Mouse (Mus musculus) lung, embryonic 15.5 days (tissue): ENCODE measurements around the gene Atp6v0d1. TPM values are rescaled to one million over a fixed set of nuclear protein-coding genes. Genes with fewer than 3 reads are reported as not detected.

Experiments
- ATAC-seq: fragments of 200-750 bp; cut with Nextera tagmentation; 2 replicates; pipeline ENCODE4 v1.8.0; 2017; ENCODE audit warnings: moderate number of reproducible peaks, borderline replicate concordance; ENCODE audit not compliant: low FRiP score, low TSS enrichment; ENCODE audit errors: extremely low read depth
- H3K27ac ChIP-seq: fragments of 300-500 bp; sonication (generic); 2 replicates; pipeline ENCODE4 v1.5.1; 2015; ENCODE audit warnings: moderate library complexity, mild to moderate bottlenecking, inconsistent platforms
- H3K27me3 ChIP-seq: fragments of 300-500 bp; sonication (generic); 2 replicates; pipeline ENCODE4 v1.6.1; 2015; ENCODE audit warnings: inconsistent platforms
- H3K36me3 ChIP-seq: fragments of 300-500 bp; sonication (generic); 2 replicates; pipeline ENCODE4 v1.6.1; 2015; ENCODE audit warnings: inconsistent platforms
- H3K4me1 ChIP-seq: fragments of 300-500 bp; sonication (generic); 2 replicates; pipeline ENCODE4 v1.6.1; 2015; ENCODE audit warnings: inconsistent platforms
- H3K4me2 ChIP-seq: fragments of 300-500 bp; sonication (generic); 2 replicates; pipeline ENCODE4 v1.6.1; 2015; ENCODE audit warnings: inconsistent platforms, mild to moderate bottlenecking, moderate library complexity
- H3K4me3 ChIP-seq: fragments of 300-500 bp; sonication (generic); 2 replicates; pipeline ENCODE4 v1.5.1; 2015; ENCODE audit warnings: mild to moderate bottlenecking, inconsistent platforms
- H3K9ac ChIP-seq: fragments of 300-500 bp; sonication (generic); 2 replicates; pipeline ENCODE4 v1.6.1; 2015; ENCODE audit warnings: inconsistent platforms
- H3K9me3 ChIP-seq: fragments of 300-500 bp; sonication (generic); 2 replicates; pipeline ENCODE4 v1.6.1; 2016; ENCODE audit warnings: inconsistent platforms
- WGBS: fragments of 180-500 bp; shearing (Covaris S2); methylation state at CpG from one replicate; pipeline ENCODE4 v1.1.7; 2015; 5-methylcytosine and 5-hydroxymethylcytosine counted together
- polyA plus RNA-seq: library from polyadenylated mRNA; unstranded; fragments of >200 nt; fragmentation: Nextera tagmentation; extraction: Ambion mirVana; gene quantifications from 2 replicates; pipeline ENCODE4 v1.2.1, GENCODE M21; 2015

The Atp6v0d1 gene
- polyA plus RNA-seq, 1 experiment from 2014 or later: 82.1 TPM

- Histone ChIP-seq H3K27ac (no peak overlapping the region), H3K4me3 (no peak overlapping the region), H3K9me3 (no peaks in the 10 kb centered on the region), H3K9ac (no peak overlapping the region), H3K36me3 (no peaks in the 10 kb centered on the region), H3K4me1 (peaks cover 29% of the 10 kb centered on the region), H3K27me3 (no peaks in the 10 kb centered on the region), H3K4me2 (no peak overlapping the region)
- WGBS: 79% methylated on average over 6 of the region's 6 CpGs
- ATAC-seq: no peak
Observed at GRCm38 (mm10) chr8:105546384-105547350, 19.2 kb downstream of the Atp6v0d1 start.

GRCm38 (mm10) chr8:105545249-105545648, 20.6 kb downstream of the Atp6v0d1 start:
- WGBS: 72% methylated on average over 3 of the region's 3 CpGs

GRCm38 (mm10) chr8:105544544-105545205, 21.2 kb downstream of the Atp6v0d1 start:
- no peak overlapping the region for H3K9ac ChIP-seq
- H3K27ac ChIP-seq: peak overlapping the region; percentile 76
- no peaks in the 10 kb centered on the region for H3K27me3 ChIP-seq
- H3K9me3 ChIP-seq: no peaks in the 10 kb centered on the region
- H3K4me1 ChIP-seq: peaks cover 29% of the 10 kb centered on the region
- no peaks in the 10 kb centered on the region; the same call in 1 of the 2 replicates for H3K36me3 ChIP-seq
- 41% methylated on average over 7 of the region's 7 CpGs for WGBS
- H3K4me3 ChIP-seq: no peak overlapping the region
- no peak overlapping the region for H3K4me2 ChIP-seq
- peak; percentile 73; the same call in 1 of the 2 replicates for ATAC-seq

More at GRCm38 (mm10) chr8:105545249-105545648, 20.6 kb downstream of the Atp6v0d1 start:
- H3K4me3 ChIP-seq: no peak overlapping the region
- no peak overlapping the region for H3K9ac ChIP-seq
- no peaks in the 10 kb centered on the region for H3K9me3 ChIP-seq
- H3K27ac ChIP-seq: peak overlapping the region; percentile 76
- no peaks in the 10 kb centered on the region; the same call in 1 of the 2 replicates for H3K36me3 ChIP-seq
- ATAC-seq: peak; percentile 43; the same call in 1 of the 2 replicates
- H3K4me2 ChIP-seq: no peak overlapping the region
- peaks cover 29% of the 10 kb centered on the region for H3K4me1 ChIP-seq
- H3K27me3 ChIP-seq: no peaks in the 10 kb centered on the region

- H3K9ac ChIP-seq: no peak overlapping the region
- H3K27ac ChIP-seq: peak overlapping the region; percentile 48
- no peak overlapping the region for H3K4me2 ChIP-seq
- peaks cover 8% of the 10 kb centered on the region for H3K36me3 ChIP-seq
- 20% methylated on average over 1 of the region's 1 CpGs for WGBS
- peaks cover 29% of the 10 kb centered on the region for H3K4me1 ChIP-seq
- H3K9me3 ChIP-seq: no peaks in the 10 kb centered on the region
- no peak for ATAC-seq
- H3K27me3 ChIP-seq: no peaks in the 10 kb centered on the region
- H3K4me3 ChIP-seq: no peak overlapping the region
Observed at GRCm38 (mm10) chr8:105543703-105544102, 22.1 kb downstream of the Atp6v0d1 start.

GRCm38 (mm10) chr8:105542808-105543207, 23.0 kb downstream of the Atp6v0d1 start:
- Histone ChIP-seq H3K36me3 (peaks cover 15% of the 10 kb centered on the region), H3K9me3 (no peaks in the 10 kb centered on the region), H3K4me1 (peaks cover 29% of the 10 kb centered on the region), H3K27me3 (no peaks in the 10 kb centered on the region), H3K9ac (no peak overlapping the region), H3K4me3 (no peak overlapping the region), H3K4me2 (no peak overlapping the region), H3K27ac (no peak overlapping the region)
- 89% methylated on average over 2 of the region's 2 CpGs for WGBS
- ATAC-seq: no peak

- WGBS: 85% methylated on average over 3 of the region's 3 CpGs
- H3K4me3 ChIP-seq: no peak overlapping the region
- H3K9me3 ChIP-seq: no peaks in the 10 kb centered on the region
- no peak overlapping the region for H3K9ac ChIP-seq
- no peaks in the 10 kb centered on the region for H3K27me3 ChIP-seq
- H3K4me1 ChIP-seq: peaks cover 29% of the 10 kb centered on the region
- H3K4me2 ChIP-seq: no peak overlapping the region
- no peak for ATAC-seq
- H3K27ac ChIP-seq: no peak overlapping the region
- H3K36me3 ChIP-seq: peaks cover 17% of the 10 kb centered on the region
Observed at GRCm38 (mm10) chr8:105542032-105542656, 23.7 kb downstream of the Atp6v0d1 start.

GRCm38 (mm10) chr8:105538940-105539339, 26.9 kb downstream of the Atp6v0d1 start:
- H3K4me1 ChIP-seq: peaks cover 10% of the 10 kb centered on the region; the same call in 1 of the 2 replicates
- peaks cover 29% of the 10 kb centered on the region for H3K36me3 ChIP-seq
- ATAC-seq: no peak
- 75% methylated on average over 4 of the region's 4 CpGs for WGBS
- H3K4me3 ChIP-seq: no peak overlapping the region
- no peaks in the 10 kb centered on the region for H3K9me3 ChIP-seq
- H3K27me3 ChIP-seq: no peaks in the 10 kb centered on the region
- no peak overlapping the region for H3K4me2 ChIP-seq
- H3K27ac ChIP-seq: no peak overlapping the region
- no peak overlapping the region for H3K9ac ChIP-seq

GRCm38 (mm10) chr8:105537011-105537677, 28.7 kb downstream of the Atp6v0d1 start:
- H3K9ac ChIP-seq: no peak overlapping the region
- WGBS: 90% methylated on average over 6 of the region's 6 CpGs
- H3K4me1 ChIP-seq: peaks cover 24% of the 10 kb centered on the region
- peaks cover 29% of the 10 kb centered on the region for H3K36me3 ChIP-seq
- no peaks in the 10 kb centered on the region for H3K9me3 ChIP-seq
- no peak overlapping the region for H3K4me3 ChIP-seq
- H3K4me2 ChIP-seq: no peak overlapping the region
- ATAC-seq: no peak
- H3K27ac ChIP-seq: no peak overlapping the region
- no peaks in the 10 kb centered on the region for H3K27me3 ChIP-seq

- Histone ChIP-seq H3K9ac (no peak overlapping the region), H3K4me3 (no peak overlapping the region), H3K9me3 (no peaks in the 10 kb centered on the region), H3K36me3 (peaks cover 29% of the 10 kb centered on the region), H3K27ac (no peak overlapping the region), H3K4me1 (peaks cover 25% of the 10 kb centered on the region), H3K4me2 (no peak overlapping the region), H3K27me3 (no peaks in the 10 kb centered on the region)
- ATAC-seq: no peak
- 82% methylated on average over 3 of the region's 3 CpGs for WGBS
Observed at GRCm38 (mm10) chr8:105536546-105536945, 29.3 kb downstream of the Atp6v0d1 start.

GRCm38 (mm10) chr8:105533892-105534329, 31.9 kb downstream of the Atp6v0d1 start:
- 0% methylated on average over 1 of the region's 1 CpGs for WGBS
- Histone ChIP-seq H3K27ac (peak overlapping the region; percentile 93), H3K27me3 (no peaks in the 10 kb centered on the region), H3K9me3 (no peaks in the 10 kb centered on the region), H3K4me1 (peaks cover 25% of the 10 kb centered on the region), H3K4me3 (no peak overlapping the region), H3K9ac (no peak overlapping the region), H3K36me3 (peaks cover 33% of the 10 kb centered on the region), H3K4me2 (no peak overlapping the region)
- ATAC-seq: peak; percentile 93

GRCm38 (mm10) chr8:105533439-105533838, 32.4 kb downstream of the Atp6v0d1 start:
- peak; percentile 90 for ATAC-seq
- H3K4me1 ChIP-seq: peaks cover 25% of the 10 kb centered on the region
- H3K9me3 ChIP-seq: no peaks in the 10 kb centered on the region
- H3K27ac ChIP-seq: peak overlapping the region; percentile 93
- H3K4me3 ChIP-seq: no peak overlapping the region
- H3K27me3 ChIP-seq: no peaks in the 10 kb centered on the region
- H3K4me2 ChIP-seq: no peak overlapping the region
- WGBS: 6% methylated on average over 2 of the region's 2 CpGs
- H3K9ac ChIP-seq: no peak overlapping the region
- H3K36me3 ChIP-seq: peaks cover 28% of the 10 kb centered on the region
